Mouse (Mus musculus) adrenal gland, postnatal 4 days (tissue): ENCODE results near the gene Sirt1. TPM values are rescaled to one million over a fixed set of nuclear protein-coding genes. Genes with fewer than 3 reads are reported as not detected.

Experiments
- DNase-seq, 2 experiments: peaks; one replicate each; pipeline ENCODE4 v3.0.0; 2021 to 2022; ENCODE audit warnings: low spot score in 2 of 2, mixed read lengths in 2 of 2
- total RNA-seq, 2 experiments: library from RNA; stranded (reverse); gene quantifications; 2 replicates each; pipeline ENCODE4 v1.2.3; 2021

Sirt1 gene
- total RNA-seq, 2 experiments from 2014 or later, result 20.4 to 23.6 TPM

DNA sequence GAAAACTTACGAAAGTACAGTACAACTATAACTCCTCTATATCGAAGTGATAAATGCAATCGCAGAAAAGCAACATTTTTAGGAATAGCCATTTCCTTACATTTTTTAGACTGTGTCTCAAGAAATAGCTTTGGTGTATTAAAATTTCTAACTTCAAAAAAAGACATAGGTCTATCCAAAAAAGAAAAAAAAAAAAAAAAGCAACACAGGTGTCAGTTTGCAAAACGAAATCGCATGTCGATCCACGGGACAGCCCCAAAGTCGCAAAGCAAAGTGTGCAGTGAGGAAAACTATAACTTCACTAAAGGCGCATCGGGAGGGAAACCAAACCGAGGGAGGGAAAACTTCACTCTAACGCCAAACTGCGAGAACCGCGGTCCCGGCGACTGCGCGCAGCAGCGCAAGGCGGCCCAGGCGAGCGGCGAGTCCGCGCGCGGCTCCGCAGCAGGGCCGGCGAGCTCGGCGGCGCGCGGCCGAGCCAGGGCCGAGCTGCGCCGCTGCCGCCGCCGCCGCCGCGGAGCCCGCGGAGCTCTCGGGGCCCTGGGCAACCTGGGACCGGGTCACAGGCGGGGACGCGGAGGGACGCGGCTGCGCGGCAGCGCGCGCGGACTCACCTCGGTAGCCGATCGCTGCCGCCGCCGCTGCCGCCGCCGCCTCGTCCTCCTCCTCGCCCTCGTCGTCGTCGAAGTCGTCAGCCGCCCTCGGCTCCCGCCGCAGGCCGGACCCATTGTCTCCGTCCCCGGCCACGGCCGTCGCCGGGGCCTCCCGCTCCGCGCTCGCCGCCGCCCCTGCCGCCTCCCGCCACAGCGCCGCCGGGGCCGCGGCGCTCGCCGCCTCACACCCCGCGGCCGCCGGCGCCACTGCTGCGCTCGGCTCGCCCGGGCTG lies 43.3 kb downstream of the Sirt1 start:
- peak; percentile 22 to 26 for DNase-seq

DNA sequence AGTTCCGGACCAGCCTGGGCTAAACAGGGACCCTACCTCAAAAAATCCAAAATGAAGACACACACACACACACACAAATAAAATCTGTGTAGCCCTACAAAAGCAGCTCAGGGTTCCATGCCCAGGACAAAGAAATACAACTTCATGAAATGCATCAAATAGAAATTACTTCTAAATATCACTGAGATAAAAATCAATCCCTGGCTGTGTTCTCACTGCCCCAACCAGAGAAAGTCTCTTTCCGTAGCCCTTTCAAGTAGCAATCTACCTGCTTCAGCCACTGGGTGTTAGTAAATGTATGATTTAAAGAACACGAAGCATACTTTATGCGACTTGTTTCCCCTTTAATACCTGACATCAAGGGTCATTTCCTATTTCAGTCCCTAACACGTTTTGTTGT lies 44.2 kb downstream of the Sirt1 start:
- DNase-seq, result no peak

DNA sequence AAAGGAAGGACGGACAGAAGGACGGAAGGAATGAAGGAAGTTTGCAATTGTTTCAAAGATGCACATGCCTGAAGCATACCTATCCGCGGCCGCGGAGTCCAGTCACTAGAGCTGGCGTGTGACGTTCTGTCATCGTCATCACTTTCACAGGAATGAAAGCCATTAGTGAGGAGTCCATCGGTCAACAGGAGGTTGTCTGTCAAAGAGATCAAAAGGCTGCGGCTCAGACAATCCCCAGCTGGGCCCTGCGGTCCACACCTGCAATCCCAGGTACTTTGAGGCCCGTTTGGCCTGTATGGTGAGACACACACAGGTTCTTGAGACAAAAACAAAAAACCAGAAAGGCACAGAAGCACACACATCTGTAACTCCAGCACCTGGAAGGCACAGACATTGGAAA lies 44.6 kb downstream of the Sirt1 start:
- DNase-seq, result no peak

DNA sequence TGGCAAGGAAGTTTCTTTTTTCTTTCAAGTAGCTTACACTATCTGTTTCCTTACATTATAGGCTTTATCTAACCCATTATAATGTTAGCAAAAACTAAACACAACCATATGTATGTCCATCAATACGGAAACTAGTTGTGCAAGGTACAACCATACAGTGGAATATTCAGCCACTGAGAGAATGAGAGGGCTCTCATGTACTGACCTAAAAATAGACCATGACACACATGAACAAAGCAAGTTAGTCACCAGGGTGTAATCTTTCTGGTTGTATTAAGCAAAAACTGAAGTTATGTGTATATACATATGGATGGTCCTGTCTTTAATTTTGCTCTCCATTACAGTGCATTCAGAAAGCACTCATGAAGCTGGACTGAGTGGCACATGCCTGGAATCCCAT lies 54.4 kb downstream of the Sirt1 start:
- no peak for DNase-seq

DNA sequence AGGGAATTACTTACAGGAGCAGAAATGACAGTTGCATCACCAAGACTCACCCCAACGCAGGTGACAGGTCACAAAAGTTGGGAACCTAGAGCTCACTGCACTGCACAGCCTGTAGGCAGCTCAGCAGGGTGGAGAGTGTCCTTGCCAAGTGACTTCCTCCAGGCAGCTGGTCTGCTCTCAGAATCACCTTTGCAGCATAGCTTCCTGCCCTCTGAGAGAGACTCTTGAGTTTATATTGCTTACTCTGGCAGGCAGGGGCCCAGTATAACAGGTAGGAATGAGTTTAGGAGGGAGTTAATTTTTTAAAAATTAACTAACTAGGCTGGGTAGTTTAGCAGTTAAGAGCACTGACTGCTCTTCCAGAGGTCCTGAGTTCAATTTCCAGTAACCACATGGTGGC lies 67.8 kb downstream of the Sirt1 start:
- no peak for DNase-seq

DNA sequence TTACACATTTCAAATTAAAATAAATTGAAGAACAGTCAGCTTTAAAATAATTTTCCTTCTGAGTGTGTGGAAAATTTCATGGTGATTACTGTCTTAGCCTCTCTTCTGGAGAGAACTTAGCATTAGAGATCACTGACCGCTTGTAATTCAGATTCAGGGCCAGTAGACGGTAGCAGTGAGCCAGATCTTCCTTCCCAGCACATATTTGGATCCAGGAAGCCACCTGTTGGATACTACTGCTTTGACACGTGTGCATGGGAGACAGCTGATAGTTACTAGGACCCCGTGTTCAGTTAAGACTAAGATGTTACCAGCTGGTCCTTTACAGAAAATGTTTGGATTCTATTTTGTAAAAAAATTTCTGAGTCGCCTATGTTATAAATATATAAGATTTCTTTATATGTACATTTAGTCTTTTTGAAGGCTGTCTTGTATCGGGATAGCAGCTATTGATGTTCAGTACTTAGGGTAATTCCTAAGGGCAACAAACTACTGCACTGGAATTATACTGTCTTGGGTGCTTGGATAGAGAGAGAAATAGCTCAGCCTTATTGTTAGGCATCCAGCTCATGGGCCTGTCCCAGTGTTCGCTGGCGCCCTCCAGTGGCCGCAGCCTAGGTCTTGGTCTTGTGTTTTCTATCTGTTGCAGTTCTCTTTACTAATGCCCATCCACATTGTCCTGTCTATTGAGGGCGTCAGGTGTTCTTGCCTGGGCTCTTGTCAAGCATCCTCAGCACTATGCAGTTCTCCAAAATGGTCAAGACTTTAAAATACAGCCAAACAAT lies 72.7 kb downstream of the Sirt1 start:
- DNase-seq, result peak; percentile 61 to 62

DNA sequence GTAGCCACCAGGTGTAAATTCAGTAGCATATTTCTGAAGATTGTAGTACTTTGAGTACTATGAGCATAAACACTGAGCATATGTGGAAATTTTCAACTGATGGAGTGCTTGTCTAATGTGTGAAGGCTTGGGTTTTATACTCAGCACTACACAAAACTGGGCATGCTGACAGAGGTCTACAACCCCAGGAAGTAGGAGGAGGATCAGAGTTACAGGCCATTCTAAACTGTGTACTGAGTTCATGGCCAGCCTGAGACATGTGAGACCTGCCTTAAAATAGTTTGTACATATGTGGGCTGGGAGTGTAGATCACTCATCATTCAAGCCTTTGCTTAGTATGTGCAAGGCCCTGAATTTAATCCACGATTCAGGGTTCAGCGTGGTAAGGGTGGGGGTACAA lies 79.1 kb downstream of the Sirt1 start:
- no peak for DNase-seq

DNA sequence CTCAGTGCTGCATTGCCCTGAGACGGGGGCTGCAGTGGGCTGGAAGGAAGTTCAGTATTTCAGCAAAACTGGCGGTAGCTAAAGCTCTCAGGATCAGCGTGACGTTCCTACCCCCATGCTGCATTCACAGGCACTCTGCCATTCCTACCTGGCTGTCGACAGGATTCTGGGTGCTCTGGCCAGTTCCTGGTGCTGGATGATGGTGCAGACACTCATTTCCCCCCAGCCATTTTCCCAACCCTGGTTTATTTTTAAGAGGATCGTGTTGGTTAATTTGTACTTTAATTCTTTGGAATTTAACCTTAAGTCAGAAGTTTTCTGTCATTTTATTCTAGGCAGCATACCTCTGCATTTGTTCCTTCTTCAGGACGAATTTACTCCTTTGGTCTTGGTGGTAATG lies 98.7 kb downstream of the Sirt1 start:
- no peak for DNase-seq

DNA sequence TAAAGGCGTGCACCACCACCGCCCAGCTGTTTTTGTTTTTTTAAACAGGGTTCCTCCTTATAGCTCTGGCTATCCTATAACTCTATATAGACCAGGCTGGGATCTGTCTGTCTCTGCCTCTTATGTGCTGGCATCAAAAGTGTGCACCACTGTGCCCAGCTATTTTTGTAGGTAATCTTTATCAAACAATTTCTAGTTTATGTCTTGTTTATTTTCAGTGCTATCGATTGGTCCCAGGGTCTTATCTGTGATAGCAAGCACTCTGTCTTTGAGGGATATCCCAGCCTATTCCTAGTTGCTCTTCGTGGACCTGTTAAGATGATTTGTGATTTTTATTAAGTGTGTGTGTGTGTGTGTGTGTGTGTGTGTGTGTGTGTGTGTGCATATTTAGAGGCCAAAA lies 99.1 kb downstream of the Sirt1 start:
- no peak for DNase-seq

DNA sequence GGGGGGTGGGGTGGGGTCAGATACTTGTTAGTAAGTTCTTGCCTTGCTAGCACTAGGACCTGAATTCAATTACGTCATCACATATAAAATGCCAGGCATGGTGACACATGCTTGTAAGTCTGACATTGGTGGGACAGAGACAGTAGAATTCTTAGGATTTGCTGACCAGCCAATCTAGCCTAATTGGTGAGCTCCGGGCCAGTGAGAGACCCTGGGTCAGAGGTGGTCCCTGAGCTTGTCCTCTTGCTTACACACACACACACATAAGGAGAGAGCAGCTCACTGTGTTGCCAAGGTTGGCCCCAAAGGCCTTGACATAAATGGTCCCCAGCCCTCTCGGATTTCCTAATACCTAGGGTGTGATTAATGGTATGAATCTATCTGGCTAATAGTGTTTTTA lies 101.7 kb downstream of the Sirt1 start:
- DNase-seq, result no peak

DNA sequence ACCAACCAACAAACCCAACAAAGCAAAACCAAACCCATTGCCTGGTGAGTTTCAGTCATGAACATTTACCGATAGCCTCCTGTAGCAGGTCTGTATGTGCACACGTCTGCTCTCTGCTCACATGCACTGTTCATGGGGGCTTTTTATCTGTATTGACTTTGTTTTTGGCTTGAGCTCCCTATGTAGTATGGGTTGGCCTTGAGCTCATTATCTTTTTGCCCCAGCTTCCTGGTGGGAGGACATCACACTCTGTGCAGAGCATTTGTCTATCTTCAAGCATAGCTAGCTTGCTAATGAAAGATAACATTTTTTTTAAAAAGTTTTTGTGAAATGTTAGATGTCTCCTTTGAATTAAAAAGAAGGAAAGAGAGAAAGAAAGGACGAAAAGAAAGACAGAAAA lies 104.5 kb downstream of the Sirt1 start:
- no peak for DNase-seq

DNA sequence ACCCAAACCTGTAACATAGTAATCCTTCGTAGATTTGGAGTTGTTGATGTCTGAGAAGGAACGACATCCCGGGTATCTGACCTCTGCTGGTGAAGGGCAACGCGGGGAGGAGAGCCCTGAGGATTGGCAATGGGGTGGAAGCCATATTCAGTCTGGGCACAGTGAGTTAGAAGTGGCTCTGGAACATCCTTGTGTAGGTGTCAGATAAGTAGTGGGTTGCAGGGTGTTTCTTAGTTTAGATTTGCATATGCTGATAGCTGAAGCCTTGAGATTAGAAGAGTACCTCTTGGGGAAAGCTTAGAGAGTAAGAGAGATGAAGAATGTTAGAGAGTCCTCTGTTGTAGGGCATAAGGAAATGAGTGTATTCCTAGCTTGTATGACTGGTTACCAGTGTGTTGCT lies 108.6 kb downstream of the Sirt1 start:
- no peak for DNase-seq

DNA sequence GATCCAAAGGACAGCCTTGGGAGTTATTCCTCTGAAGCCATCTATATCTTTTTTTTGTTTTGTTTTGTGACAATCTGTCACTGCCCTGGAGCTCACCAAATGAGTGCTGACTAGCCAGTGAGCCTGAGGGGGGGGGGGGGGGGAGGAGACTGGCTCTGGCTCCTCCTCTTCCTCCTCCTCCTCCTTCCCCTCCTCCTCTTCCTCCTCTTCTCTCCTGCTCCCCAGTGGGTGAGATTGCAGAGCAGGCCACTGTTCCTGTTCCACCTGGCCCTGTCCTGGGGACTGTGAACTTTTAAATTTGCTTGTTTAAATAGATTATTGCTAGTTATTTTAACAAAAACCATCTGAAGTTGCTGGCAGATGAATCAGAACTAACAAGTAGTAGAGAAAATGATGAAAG lies 109.1 kb downstream of the Sirt1 start:
- DNase-seq, result no peak

Other genes with a start within 250 kb of the Sirt1 start
- 1 to 10 TPM; 1.9 to 5.7 TPM for gene Mypn, start 177.8 kb downstream of the Sirt1 start, total RNA-seq
- gene Herc4, start 137.9 kb downstream of the Sirt1 start, total RNA-seq, result 10 to 100 TPM; 92.3 to 93.1 TPM
- 10 to 100 TPM; 24.9 to 29.0 TPM for gene Dnajc12, start 739 bp upstream of the Sirt1 start, total RNA-seq
- not detected for gene Gm7075, start 40.1 kb upstream of the Sirt1 start, total RNA-seq
- 1 to 10 TPM; 4.0 to 4.4 TPM for gene Ctnna3, start 48.4 kb upstream of the Sirt1 start, total RNA-seq